Mouse (Mus musculus) spleen, adult 12 weeks (tissue): ENCODE measurements around the gene Pced1b.

ENCODE experiments used
- DNase-seq: peaks from one replicate; pipeline ENCODE4 v3.0.0; 2022; ENCODE audit warnings: low spot score

Gene Pced1b

DNA sequence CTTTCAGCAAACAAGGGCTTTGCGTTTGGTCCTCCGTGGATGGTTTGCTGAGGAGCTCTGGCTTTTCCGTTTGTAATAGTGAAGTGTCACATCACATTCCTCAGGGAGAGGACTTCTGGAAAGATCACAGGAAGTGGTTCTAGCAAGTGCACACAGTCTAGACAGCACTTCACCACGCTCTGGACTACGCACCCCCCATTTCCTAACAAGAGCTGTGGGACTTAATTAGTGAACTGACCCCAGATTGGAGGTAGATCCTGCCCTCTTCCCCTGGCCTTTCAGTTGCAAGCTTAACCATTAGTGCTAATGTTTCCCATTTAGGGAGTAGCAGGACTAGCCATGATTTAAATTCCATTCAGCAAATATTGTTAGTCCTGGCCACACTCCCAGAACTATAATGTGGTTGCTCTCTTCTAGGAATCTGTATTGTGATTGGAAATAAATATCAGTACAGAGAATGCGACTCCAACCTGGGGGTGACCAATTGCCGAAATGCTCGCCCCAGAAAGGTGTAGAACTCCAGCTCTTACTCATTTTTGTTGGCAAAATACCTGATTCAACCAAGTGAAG lies 10.4 kb downstream of the Pced1b start:
- no peak for DNase-seq

GRCm38 (mm10) chr15:97258483-97259230 lies 11.8 kb downstream of the Pced1b start:
- DNase-seq = no peak

DNA sequence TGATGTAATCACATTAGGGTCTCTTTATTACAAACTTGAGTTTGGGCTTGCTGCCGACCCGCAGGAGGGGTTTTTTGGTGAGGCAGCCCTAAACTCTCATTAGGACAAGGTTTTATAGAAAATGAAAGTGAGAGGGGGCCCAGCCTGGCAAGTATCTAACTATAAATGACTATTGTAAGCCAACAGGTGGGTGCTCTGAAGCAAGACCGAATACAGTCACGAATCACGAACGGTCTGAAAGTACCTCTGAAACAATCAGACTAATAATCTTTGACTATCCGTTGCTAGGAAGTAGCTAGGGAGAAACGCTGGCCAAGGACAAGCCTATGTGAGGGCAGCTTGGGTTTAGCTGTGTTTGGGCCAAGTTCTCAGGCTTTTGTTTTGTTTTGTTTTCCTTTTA lies 12.4 kb downstream of the Pced1b start:
- DNase-seq = no peak

DNA sequence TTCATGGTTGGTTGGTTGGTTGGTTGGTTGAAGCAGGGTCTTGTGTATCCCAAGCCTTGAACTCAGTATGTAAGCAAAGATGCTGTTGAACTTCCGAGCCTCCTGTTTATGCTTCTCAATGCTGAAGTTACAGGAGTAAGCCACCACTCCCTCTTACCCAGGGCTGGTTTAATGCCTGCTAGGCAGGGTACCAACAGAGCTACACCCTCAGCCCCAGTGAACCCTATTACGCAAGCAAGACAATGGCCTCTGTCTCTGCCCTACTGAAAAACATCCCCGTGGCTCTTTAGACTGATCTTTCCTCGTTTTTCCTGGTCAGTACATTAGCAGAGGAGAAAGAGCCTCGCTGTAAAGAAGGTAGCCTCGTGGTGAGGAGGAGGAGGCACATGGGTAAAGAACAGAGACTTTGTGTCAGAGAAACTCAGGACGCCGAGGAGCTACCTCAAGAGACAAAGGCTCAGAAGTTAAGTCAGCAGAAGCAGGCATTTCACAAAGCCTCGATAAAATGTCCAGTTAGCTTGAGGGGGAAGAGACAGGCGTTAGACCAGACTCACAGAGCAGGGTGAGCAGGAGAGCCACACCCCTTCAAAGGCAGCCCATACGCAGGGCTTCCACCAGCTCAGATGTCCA lies 13.2 kb downstream of the Pced1b start:
- DNase-seq = no peak

DNA sequence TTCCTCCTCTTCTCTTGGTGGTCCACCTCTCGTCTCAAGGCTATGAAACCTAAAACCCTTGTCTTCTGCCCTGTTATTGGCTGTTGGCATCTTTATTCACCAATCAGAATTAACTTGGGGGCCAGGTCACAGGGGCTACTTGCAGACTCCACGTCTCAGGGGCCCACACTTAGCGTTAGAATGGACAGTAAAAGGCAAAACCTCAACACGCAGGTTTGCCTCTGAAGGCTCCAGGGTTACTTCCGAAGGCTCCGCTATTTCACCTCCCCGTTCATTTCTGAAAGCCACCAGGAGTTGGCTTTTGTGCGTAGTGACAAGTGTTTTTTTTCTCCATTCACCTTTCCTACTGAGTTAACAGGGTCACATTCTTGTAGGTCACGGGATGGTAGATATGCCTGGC lies 15.3 kb downstream of the Pced1b start:
- DNase-seq = no peak

GRCm38 (mm10) chr15:97266236-97266845 lies 19.4 kb downstream of the Pced1b start:
- no peak for DNase-seq

DNA sequence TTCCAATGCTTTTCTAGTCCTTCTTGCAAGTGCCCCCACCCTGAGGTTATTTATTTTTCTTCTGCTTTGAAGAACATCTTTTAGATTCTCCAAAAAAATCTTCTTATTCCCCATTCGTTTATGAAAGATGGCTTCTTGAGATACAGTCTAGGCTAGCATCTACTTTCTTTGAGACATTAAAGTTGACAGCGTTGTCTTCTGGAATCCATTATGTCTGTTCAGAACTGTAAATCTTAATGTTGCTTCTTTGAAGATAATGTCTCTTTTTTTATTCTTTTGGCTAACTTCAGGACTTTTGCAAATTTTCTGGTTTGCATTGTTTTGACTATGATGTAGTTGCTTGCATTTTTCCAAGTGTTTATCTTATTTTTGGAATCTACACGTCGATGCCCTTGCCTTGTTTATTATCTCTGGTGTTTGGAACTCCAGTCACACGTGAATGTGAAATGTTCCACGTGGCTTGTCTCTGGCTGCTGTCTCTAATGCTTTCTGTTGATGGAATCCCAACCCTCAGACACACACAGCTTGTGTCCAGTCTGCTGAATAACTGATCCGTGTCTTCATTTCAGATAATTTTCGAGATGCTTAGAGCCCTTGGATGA lies 20.3 kb downstream of the Pced1b start:
- no peak for DNase-seq

DNA sequence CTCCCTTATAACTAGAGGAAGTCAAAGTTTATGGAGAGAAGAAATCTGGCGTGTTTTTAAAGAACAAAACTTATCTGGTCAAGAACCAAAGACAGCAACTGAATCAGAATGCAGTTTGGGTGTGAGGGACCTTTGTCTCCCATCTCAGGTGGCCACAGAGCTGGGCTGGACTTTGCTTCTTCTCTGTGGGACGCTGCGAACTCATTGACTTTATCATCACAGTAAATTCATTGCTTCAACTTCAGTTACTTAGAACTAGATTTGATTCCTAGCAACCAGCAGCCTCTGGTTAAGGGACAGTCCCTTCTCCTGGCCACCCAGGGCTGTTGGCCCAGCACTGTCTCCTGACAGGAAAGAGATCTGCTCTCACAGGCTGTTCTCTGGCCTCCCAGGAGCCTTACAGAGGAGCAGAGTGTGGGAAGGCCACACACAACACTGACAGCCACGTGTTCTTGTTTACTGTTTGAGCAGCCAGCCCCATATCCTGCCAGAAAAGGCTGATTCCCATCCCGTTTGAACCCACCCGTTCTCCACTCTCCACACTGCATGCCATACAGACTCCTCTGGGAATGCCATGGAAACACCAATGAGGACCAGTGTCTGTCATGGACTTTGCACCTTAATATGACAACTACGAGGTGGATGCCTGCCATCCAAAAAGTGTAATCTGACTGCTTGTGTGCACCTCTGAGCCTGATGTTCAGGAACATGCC lies 25.2 kb downstream of the Pced1b start:
- DNase-seq = no peak

DNA sequence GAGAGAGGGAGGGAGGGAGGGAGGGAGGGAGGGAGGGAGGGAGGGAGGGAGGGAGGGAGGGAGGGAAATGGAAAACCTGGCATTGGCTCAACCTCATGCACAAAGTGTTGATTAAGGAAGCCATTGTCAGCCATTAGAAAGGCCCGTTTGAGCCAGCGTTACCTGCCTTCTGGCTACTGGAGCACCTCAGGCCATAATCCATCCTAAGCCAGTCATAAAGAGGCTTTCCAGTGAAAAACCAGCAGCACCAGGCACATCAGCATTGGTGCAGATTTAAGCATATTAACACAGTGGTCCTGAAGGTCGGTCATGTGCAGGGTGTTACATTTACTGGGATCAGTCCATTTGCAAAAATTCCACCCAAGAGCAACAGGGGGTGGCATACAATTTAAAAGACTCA lies 25.9 kb downstream of the Pced1b start:
- no peak for DNase-seq

- no peak for DNase-seq
These were observed 28.9 kb downstream of the Pced1b start for GRCm38 (mm10) chr15:97275626-97276395.

DNA sequence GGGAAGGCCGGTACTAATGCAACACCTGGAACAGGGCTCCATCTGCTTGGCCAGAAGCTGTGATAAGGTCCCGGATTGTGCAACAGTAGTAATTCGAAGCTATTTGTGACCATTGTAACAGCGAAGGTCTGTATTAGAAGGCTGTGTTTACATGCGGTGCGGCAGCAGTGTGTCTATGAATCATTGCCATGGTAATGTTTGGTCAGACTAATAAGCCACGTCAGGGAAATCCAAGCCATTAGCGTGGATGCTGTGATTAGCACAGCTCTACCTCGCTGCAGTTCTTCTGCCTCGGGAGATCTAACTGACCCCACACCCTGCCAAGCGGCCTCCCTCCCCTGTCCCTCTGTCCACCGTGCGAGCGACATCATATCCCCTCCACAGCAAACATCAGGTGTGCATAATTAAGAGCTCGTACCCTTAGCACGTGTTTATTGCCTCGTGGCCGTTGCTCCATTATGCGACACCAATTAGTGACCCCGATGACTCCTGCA lies 29.8 kb downstream of the Pced1b start:
- no peak for DNase-seq

DNA sequence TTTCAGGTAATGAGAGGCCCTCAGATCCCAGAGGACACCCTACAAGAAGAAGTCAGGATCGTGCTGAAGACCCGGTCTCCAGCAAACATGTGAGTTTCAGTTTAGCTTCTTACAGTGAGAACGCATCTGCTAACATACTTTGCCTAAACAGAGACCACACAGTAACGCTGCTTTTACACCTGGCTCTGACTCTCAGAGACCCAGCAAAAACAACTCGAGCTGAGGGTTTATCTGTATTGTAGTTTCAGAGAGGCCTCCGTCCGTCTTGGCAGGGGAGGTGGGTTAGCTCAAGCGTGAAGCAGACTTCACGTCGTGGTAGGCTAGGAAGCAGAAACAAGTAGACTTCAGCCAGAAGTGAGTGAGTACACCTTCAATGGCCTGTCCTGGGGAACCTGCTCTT lies 30.4 kb downstream of the Pced1b start:
- no peak for DNase-seq

DNA sequence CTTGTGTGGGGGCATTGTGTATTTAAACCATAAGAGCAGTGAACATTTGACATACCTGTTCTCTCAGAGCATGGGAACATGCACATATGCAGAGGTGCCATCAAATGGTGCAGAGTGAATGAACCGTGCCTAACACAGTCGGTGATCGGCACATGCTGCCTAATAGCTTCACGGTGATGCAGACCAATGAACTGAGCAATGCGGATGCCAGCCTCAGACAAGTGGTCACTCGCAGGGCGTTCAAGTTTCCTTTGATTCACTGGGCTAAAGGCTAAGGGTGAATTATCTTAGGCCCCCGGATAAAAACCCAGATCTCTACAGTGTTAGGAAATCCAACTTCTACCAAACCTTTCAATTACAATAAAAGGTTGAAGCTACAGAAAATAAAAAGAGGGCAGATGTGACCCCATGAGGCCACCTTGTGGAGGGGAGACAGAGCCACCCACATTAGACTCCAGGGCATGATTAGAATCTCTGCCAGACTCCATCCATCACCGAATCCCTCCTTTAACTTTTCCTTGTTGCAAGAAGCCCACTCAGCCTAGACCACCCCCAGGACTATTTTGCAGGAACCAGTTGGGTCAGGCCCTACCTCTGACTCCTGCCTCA lies 31.5 kb downstream of the Pced1b start:
- DNase-seq = no peak

GRCm38 (mm10) chr15:97280131-97280530 lies 33.2 kb downstream of the Pced1b start:
- no peak for DNase-seq

DNA sequence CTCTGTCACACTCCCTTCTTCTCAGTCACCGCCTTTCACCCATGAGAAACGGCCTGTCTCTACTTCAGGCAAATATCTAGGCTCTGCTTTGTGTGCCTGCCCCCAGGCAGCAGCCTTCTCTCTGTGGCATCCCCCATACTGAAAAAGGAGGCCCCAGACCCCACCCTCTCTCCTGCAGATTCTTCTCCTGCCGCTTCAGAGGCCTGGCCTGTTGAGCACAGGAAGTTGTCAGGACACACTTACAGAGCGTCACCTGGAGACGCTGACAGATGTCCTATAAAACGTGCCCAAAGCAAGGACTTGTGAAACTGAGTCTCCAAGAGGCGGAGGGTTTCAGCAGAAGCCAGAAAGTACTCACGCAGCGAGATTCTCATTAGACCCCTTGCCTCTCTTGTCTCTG lies 33.9 kb downstream of the Pced1b start:
- no peak for DNase-seq

GRCm38 (mm10) chr15:97281712-97282571 lies 35.0 kb downstream of the Pced1b start:
- no peak for DNase-seq

GRCm38 (mm10) chr15:97282572-97282881 lies 35.6 kb downstream of the Pced1b start:
- no peak for DNase-seq

GRCm38 (mm10) chr15:97284201-97284600 lies 37.3 kb downstream of the Pced1b start:
- DNase-seq = no peak

DNA sequence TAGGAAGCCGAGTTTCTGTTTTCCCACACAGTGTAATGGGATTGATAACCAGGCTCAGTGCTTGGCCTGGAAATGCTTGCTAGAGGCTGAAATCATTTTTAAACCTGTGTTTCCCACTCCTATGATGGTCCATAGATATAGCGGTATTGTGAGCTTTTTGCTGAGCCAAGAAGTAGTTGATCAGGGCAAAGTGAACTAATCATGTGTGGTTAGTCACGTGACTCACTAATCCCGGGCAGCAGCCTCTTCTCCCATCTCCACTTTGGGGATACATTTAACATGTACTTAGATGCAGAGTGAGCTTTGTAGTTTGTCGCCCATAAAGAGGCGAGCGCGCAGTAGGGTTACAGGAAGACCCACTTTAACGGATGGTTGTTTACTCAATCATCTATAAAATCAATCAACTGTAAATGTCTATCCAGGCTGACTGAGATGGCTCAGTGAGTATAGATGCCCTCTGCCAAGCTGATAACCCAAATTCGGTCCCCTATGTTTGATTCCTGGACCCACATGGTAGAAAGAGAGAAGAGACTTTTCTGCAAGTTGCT lies 38.8 kb downstream of the Pced1b start:
- no peak for DNase-seq

- no peak for DNase-seq
These were observed 39.8 kb downstream of the Pced1b start for GRCm38 (mm10) chr15:97286731-97287130.
